Mouse (Mus musculus) urinary bladder, adult 2 months (tissue): ENCODE data around the gene Tmem163. TPM values are rescaled to one million over a fixed set of nuclear protein-coding genes. Genes with fewer than 3 reads are reported as not detected.
A peak's percentile ranks its signal among the peaks of the same experiment; 100 is the strongest.

Source experiments
- DNase-seq: peaks from one replicate; pipeline ENCODE4 v3.0.0; 2022; ENCODE audit warnings: low spot score
- polyA plus RNA-seq: library from polyadenylated mRNA; depleted of rRNA; stranded (reverse); fragments of >200 nt; gene quantifications from 2 replicates; pipeline ENCODE4 v1.2.3, GENCODE M21; 2012

Tmem163 gene
- polyA plus RNA-seq, 1 experiment = 0.21 TPM

GRCm38 (mm10) chr1:127500219-127500618 lies 179.1 kb downstream of the Tmem163 start:
- peak; percentile 42 for DNase-seq

- DNase-seq = no peak
These were observed 180.6 kb downstream of the Tmem163 start for GRCm38 (mm10) chr1:127498746-127499145.

GRCm38 (mm10) chr1:127496737-127497543 lies 182.4 kb downstream of the Tmem163 start:
- DNase-seq = no peak

- DNase-seq = no peak
These were observed 192.2 kb downstream of the Tmem163 start for GRCm38 (mm10) chr1:127487161-127487560.

- DNase-seq = no peak
These were observed 194.5 kb downstream of the Tmem163 start for GRCm38 (mm10) chr1:127484826-127485225.

- no peak for DNase-seq
These were observed 195.2 kb downstream of the Tmem163 start for GRCm38 (mm10) chr1:127484188-127484587.

- no peak for DNase-seq
These were observed 196.4 kb downstream of the Tmem163 start for GRCm38 (mm10) chr1:127482911-127483310.

GRCm38 (mm10) chr1:127475756-127476155 lies 203.6 kb downstream of the Tmem163 start:
- DNase-seq = no peak

- DNase-seq = no peak
These were observed 209.2 kb downstream of the Tmem163 start for GRCm38 (mm10) chr1:127470175-127470574.

GRCm38 (mm10) chr1:127467238-127467637 lies 212.1 kb downstream of the Tmem163 start:
- DNase-seq = no peak

- no peak for DNase-seq
These were observed 214.1 kb downstream of the Tmem163 start for GRCm38 (mm10) chr1:127465292-127465691.

- no peak for DNase-seq
These were observed 215.3 kb downstream of the Tmem163 start for GRCm38 (mm10) chr1:127464041-127464440.

- DNase-seq = no peak
These were observed 218.3 kb downstream of the Tmem163 start for GRCm38 (mm10) chr1:127461017-127461416.

- DNase-seq = no peak
These were observed 219.8 kb downstream of the Tmem163 start for GRCm38 (mm10) chr1:127459576-127459975.

- DNase-seq = no peak
These were observed 220.3 kb downstream of the Tmem163 start for GRCm38 (mm10) chr1:127459015-127459451.

GRCm38 (mm10) chr1:127453397-127453796 lies 226.0 kb downstream of the Tmem163 start:
- DNase-seq = no peak

- DNase-seq = no peak
These were observed 234.4 kb downstream of the Tmem163 start for GRCm38 (mm10) chr1:127444836-127445485.

GRCm38 (mm10) chr1:127442880-127443877 lies 236.2 kb downstream of the Tmem163 start:
- no peak for DNase-seq

GRCm38 (mm10) chr1:127441736-127442135 lies 237.6 kb downstream of the Tmem163 start:
- DNase-seq = no peak

- no peak for DNase-seq
These were observed 238.3 kb downstream of the Tmem163 start for GRCm38 (mm10) chr1:127441007-127441406.

- no peak for DNase-seq
These were observed 239.9 kb downstream of the Tmem163 start for GRCm38 (mm10) chr1:127439452-127439891.

- no peak for DNase-seq
These were observed 242.3 kb downstream of the Tmem163 start for GRCm38 (mm10) chr1:127437091-127437490.
